Mouse (Mus musculus) erythroblast, embryonic 14.5 days (primary cell): Measurements from ENCODE around the gene Nme3. TPM values are rescaled to one million over a fixed set of nuclear protein-coding genes. Genes with fewer than 3 reads are reported as not detected.
A peak's percentile ranks its signal among the peaks of the same experiment; 100 is the strongest.

Experiments used
- H3K27me3 ChIP-seq: 2 replicates; pipeline ENCODE4 v1.6.1; 2012; ENCODE audit warnings: inconsistent platforms; ENCODE audit not compliant: control insufficient read depth
- H3K36me3 ChIP-seq: 2 replicates; pipeline ENCODE4 v1.6.1; 2012; ENCODE audit warnings: mild to moderate bottlenecking, inconsistent platforms; ENCODE audit not compliant: control insufficient read depth
- H3K4me1 ChIP-seq: 2 replicates; pipeline ENCODE4 v1.6.1; 2012; ENCODE audit warnings: inconsistent platforms; ENCODE audit not compliant: control insufficient read depth
- H3K4me3 ChIP-seq: replicated peaks from 2 replicates; pipeline ENCODE3; 2012; ENCODE audit warnings: moderate library complexity, mild to moderate bottlenecking, inconsistent platforms
- H3K9me3 ChIP-seq: 2 replicates; pipeline ENCODE4 v1.6.1; 2012; ENCODE audit warnings: low read length, inconsistent platforms, mixed read lengths; ENCODE audit not compliant: control insufficient read depth
- GATA1 ChIP-seq: IDR thresholded peaks from 2 replicates; pipeline ENCODE4 v1.6.1; 2012; ENCODE audit warnings: low read length, inconsistent platforms, mixed read lengths
- TAL1 ChIP-seq: IDR thresholded peaks from 3 replicates; pipeline ENCODE4 v1.6.1; 2012; ENCODE audit warnings: low read length, inconsistent platforms, mixed read lengths
- polyA plus RNA-seq: library from polyadenylated mRNA; stranded (reverse); fragments of >175 nt; gene quantifications from 2 replicates; pipeline ENCODE4 v1.2.3, GENCODE M21; 2012

The Nme3 gene
- polyA plus RNA-seq, 1 experiment, result 16.7 TPM

DNA sequence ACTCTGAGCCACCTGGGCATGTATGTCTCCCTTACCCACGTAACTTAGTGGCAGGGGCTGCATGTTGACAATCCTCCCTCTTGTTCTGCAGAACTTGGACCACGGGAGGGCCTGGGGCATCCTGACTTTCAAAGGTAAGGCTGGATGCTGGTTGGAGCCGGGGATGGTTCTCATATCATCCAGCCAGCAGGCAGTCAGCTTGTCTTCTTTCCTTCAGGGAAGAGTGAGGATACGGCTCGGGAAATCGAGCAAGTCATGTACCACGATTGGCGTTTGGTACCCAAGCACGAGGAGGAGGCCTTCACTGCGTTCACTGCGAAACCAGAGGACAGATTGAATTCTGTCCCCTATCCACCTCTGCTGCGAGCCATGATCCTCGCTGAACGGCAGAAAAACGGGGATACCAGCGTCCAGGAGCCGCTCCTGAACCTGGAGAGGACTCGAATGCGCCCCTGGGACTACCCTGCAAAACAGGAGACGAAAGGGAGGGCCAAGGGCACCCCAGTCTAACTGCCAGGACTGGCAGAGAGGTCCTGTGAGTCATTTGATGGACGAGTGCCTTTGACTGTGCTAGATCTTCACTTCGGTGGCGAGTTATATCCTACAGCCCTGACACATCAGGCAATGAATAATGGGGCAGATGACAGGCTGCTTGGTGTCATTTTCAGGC is 594 bp upstream of the Nme3 start:
- H3K4me1 ChIP-seq, result peaks cover 79% of the 10 kb centered on the region
- no peaks in the 10 kb centered on the region for H3K9me3 ChIP-seq
- no peaks in the 10 kb centered on the region for H3K27me3 ChIP-seq
- peaks cover 81% of the 10 kb centered on the region for H3K36me3 ChIP-seq
- no peak for TF ChIP-seq TAL1
- peak overlapping the region; percentile 64 for H3K4me3 ChIP-seq

DNA sequence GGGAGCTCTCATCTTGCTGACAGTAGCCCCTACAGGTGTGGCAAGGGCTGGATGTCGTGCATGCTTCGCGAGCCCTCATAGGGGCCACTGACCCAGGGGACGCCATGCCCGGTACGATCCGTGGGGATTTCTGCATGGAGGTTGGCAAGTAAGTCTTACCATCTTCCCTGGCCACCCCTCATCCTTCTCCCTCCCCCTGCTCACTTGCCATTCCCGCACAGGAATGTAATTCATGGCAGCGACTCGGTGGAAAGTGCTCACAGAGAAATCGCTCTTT is 631 bp downstream of the Nme3 start:
- Histone ChIP-seq H3K4me1 (peaks cover 88% of the 10 kb centered on the region), H3K36me3 (peaks cover 81% of the 10 kb centered on the region)
- TF ChIP-seq GATA1, result no peak
- TF ChIP-seq TAL1, result no peak

DNA sequence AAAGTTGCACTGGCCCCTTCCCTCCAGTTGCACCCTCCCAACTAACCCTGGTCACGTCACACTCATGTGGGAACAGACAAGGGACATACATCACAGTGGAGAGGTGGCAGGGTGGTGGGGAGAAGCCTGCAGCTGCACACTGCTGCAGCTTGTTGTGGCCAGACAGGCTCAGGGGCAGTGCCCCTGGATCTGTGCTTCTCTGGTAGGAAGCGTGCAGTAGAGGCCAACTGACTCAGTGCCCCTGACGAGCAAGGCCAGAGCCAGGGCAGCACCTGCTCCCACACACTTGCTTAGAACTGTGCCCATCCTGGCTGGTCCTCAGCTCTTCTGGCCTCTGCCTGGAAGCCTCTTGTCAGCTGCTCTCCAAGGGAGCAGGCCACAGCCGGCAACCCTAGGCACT is 1.3 kb downstream of the Nme3 start:
- Histone ChIP-seq H3K36me3 (peaks cover 81% of the 10 kb centered on the region), H3K4me3 (peak overlapping the region; percentile 64), H3K9me3 (no peaks in the 10 kb centered on the region), H3K4me1 (peaks cover 90% of the 10 kb centered on the region), H3K27me3 (no peaks in the 10 kb centered on the region)
- TF ChIP-seq GATA1, result no peak
- no peak for TF ChIP-seq TAL1

More for the DNA sequence above, 631 bp downstream of the Nme3 start:
- Histone ChIP-seq H3K9me3 (no peaks in the 10 kb centered on the region), H3K4me3 (peak overlapping the region; percentile 64), H3K27me3 (no peaks in the 10 kb centered on the region)

DNA sequence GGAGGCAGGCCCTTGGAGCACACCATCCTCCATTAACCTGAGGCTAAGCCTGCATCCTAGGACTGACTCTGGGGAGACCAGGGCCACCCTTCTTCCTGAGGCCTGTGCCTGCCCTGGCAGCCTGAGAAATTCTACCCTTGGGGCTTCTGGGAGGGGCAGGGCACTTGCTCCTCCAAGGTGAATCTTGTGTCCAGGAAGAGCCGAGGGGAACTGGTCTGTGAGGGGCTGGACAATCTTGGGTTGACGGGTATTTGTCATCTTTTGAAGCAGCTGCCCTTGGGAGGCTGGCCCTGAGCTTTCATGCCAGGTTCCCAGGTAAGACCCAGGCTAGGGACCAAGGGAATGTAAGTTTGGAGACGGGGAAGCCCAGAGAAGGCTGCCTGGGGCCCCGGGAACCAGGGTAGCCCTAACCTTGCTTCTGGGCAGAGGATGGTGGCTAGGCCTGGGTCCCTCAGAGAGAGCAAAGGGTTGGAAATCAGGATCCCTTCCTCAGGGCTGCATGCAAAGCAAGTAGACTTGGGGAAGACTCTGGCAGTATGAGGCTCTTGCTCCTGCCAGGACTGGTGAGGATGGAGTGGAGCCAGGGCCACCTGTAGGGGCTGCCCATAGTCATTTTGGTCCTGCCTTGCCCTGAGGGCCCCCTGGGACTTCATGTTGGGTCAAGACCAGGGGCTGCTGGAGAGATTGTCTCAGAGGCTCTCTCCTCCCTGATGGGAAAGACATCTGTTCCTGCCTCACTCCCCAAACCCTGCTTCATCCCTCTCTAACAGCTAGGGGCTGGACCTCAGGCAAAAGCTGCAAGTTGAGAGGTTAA is 1.9 kb downstream of the Nme3 start:
- Histone ChIP-seq H3K4me1 (peaks cover 91% of the 10 kb centered on the region), H3K27me3 (no peaks in the 10 kb centered on the region), H3K36me3 (peaks cover 81% of the 10 kb centered on the region), H3K4me3 (peak overlapping the region; percentile 64), H3K9me3 (no peaks in the 10 kb centered on the region)
- TF ChIP-seq GATA1 (no peak), TAL1 (no peak)

DNA sequence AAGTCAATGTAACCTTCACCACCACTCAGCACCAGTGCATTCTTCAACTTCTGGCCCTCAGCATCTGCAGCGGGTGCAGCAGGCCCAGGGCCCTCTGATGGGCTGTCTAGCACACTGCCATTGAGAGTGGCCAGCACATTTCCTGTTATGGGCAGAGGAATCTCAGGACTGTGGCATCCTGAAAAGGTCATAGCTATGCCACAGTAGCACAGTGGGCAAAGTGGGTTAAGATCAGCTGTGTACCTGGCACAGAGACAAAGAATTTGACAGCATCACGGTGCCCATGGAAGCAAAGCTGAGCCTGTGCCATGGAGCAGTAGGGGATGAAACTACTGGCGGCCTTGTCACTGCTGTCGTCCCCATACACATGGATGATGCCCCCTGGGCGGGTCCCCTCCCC is 2.9 kb downstream of the Nme3 start:
- Histone ChIP-seq H3K4me3 (no peak overlapping the region), H3K36me3 (peaks cover 81% of the 10 kb centered on the region), H3K27me3 (no peaks in the 10 kb centered on the region), H3K4me1 (peaks cover 91% of the 10 kb centered on the region), H3K9me3 (no peaks in the 10 kb centered on the region)
- TF ChIP-seq TAL1, result no peak
- no peak for TF ChIP-seq GATA1

DNA sequence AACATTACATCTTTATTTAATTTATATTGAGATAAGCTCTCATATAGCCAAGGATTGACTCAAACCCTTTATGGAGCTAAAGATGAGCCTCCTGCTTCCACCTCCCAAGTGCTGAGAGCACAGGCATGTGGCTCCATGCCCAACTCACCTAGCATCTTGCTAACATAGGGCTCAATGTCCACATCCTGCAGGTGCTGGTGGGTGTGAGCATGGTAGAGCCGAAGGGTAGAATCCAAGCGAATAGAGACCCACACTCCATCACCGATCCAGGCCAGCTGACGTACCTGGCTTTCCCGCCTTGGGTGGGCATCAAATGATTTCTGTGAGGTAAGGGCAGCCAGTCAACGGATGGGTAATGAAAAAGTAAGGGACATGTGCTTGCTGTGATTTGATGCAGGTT is 3.7 kb downstream of the Nme3 start:
- no peak for TF ChIP-seq GATA1
- no peak for TF ChIP-seq TAL1
- peaks cover 93% of the 10 kb centered on the region for H3K4me1 ChIP-seq

DNA sequence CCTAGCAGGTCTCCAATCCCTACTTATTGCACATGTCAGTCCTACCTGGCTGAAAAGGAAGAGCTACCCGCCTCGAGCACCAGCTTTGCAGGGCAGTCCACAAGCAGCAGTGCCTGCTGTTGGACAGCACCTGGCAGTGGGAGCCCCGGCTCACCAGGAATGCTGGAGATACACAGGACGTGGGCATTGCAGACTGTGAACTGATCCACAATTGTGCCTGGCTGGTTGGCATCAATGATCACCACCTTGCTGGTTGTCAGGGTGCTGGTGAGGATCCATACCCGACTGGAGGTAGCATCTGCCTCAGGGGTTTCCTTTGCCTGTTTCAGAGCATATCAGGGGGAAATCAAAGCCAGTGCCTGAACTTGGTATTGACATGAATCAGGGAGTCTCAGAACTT is 5.8 kb downstream of the Nme3 start:
- no peaks in the 10 kb centered on the region for H3K9me3 ChIP-seq
- H3K36me3 ChIP-seq, result peaks cover 100% of the 10 kb centered on the region
- peak overlapping the region; percentile 59 for H3K4me3 ChIP-seq
- no peaks in the 10 kb centered on the region for H3K27me3 ChIP-seq
- peaks cover 80% of the 10 kb centered on the region for H3K4me1 ChIP-seq
- no peak for TF ChIP-seq TAL1
- TF ChIP-seq GATA1, result no peak

More for the DNA sequence above, 3.7 kb downstream of the Nme3 start:
- Histone ChIP-seq H3K9me3 (no peaks in the 10 kb centered on the region), H3K36me3 (peaks cover 86% of the 10 kb centered on the region), H3K27me3 (no peaks in the 10 kb centered on the region), H3K4me3 (no peak overlapping the region)

DNA sequence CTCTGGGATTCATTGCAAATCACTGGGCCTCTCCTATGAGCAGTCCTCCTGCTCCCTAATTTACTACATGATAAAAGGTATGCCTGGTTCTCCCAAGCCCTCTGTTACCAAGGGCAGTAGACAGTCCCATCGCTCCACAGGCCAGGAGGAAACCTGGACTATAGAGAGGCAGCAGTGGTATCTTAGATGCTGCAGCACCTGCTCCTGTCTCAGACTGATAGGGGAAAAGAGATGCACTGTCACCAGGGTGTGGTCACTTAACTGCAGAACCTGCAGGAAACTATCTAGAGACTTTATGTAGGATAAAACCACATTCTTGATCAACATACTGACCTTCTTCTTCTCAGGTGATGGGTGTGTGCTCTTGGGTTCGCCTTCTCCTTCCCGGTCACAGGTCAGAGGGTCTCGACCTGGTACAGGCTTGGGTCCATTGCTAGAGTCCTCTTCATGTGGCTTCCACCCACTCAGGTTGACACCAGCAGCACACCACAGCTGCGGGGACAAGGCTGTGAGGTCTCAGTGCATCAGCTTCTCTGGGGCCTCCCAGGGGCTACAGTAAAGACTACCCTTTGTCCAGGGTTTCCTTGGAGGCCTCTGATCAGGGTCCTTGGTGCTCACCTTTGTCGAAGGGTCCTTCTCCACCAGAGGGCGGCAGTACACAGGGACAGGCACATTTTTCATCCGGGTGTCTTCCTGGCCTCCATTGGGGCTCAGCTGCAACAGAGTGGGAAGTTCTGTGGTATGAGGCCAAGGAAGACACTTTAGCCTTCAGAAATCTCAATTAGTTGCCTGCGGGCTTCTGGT is 6.6 kb downstream of the Nme3 start:
- H3K9me3 ChIP-seq, result no peaks in the 10 kb centered on the region
- peaks cover 100% of the 10 kb centered on the region for H3K36me3 ChIP-seq
- peak overlapping the region; percentile 59 for H3K4me3 ChIP-seq
- peak; percentile 98 for TF ChIP-seq GATA1
- TF ChIP-seq TAL1, result peak; percentile 100
- peaks cover 73% of the 10 kb centered on the region for H3K4me1 ChIP-seq
- no peaks in the 10 kb centered on the region for H3K27me3 ChIP-seq

DNA sequence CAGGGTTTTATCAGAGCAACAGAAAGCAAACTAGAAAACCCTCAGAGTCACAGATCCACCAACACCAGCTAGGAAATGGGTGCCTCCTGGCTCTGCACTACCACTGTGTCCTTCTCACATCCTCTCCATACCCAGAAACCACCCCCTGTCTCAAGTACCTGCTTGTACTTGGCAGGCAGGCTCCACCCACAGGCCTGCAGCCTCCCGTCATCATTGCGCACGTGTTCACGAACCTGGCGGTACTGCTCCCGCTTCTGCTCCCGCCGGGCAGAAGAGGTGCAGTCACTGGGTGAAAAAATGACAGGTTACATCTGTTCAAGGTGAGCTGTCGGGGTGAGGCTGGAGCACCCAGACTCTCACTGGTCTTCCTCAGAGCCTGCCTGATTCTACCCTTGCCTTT is 7.5 kb downstream of the Nme3 start:
- Histone ChIP-seq H3K9me3 (no peaks in the 10 kb centered on the region), H3K4me3 (no peak overlapping the region), H3K4me1 (peaks cover 64% of the 10 kb centered on the region), H3K27me3 (no peaks in the 10 kb centered on the region), H3K36me3 (peaks cover 100% of the 10 kb centered on the region)
- no peak for TF ChIP-seq TAL1
- TF ChIP-seq GATA1, result no peak
